Mouse (Mus musculus) 416B (cell line): ENCODE measurements around the gene Dhh.

Source experiments
- DNase-seq: peaks from one replicate; pipeline ENCODE4 v3.0.0; 2011; ENCODE audit warnings: low read depth

The Dhh gene

DNA sequence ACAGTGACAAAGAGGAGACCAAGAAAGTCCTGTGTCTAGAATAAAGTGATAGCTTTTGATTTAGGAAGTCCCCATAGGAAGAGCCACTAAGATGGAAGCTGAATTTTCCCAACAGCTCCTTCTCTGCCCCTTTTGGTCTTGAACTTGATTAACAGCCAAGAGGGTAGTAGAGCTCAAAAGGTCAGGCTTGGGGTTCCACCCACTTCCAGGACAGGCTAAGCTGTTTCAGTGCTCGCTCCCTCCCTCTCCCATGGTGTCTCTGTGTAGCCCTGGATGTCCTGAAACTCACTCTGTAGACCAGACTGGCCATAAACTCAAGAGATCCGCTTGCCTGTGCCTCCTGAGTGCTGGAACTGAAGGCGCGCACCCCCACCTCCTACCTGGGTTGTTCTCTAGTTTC lies 17.7 kb upstream of the Dhh start:
- no peak for DNase-seq

DNA sequence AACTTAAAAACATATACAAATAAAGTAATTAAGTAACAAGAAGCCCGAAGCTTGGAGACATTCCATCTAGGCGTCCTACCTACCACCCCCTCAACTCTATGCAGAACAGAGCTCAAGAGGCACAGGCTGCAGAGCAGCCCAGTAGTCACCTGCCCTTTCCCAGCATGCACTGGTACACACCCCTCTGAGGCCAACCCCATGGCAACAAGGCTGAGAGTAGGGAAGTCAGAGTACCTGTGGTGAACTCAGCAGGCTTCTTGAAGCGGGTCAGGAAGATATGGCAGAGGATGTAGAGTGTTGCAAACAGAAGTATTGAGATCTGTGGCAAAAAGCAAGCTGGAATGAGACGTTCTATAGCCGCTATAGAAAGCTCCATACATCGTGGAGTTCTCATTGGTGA lies 16.6 kb upstream of the Dhh start:
- DNase-seq, result no peak

- no peak for DNase-seq
These were observed 6.4 kb upstream of the Dhh start for GRCm38 (mm10) chr15:98904692-98905091.

DNA sequence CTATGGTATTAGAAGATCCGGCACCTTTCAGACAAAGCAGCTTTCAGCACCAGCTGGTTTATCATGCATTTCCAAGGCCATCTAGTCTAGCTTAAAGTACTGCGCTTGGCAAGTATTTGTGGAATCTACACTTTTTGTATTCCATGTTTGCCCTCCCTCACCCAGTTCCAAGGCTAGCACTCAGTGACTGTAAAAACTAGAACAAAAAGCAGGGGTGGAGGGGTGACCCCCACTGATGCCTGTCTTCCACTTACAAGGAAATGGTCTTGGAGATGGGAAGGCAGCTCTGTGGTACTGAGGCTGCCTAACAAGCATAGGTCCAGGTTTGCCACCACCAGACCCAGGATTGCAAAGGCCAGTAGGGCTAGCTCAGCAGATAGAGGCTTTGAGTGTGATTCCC lies 4.3 kb upstream of the Dhh start:
- DNase-seq, result no peak

GRCm38 (mm10) chr15:98901530-98901929 lies 3.2 kb upstream of the Dhh start:
- DNase-seq, result no peak

DNA sequence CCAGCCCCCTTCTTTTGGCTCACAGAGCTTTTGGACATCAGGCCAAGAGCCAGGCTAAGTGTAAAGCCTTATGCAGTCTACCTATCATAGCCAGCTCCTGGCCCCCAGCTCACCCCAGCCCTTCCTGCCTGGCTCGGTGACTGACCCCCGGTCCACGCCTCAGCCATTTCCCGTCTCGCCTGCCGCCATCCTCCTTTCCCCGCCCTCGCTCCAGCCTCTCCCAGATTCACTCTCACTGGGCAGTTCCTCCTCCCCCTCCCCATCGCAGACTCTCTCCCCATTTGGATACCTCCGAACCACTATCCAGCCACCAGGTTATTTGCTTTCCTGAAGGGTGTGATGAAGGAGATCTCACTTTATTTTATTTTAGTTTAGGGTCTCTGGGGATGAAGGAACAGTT lies 845 bp downstream of the Dhh start:
- no peak for DNase-seq

- DNase-seq, result no peak
These were observed 2.4 kb downstream of the Dhh start for GRCm38 (mm10) chr15:98895635-98896589.

GRCm38 (mm10) chr15:98894746-98895634 lies 3.4 kb downstream of the Dhh start:
- DNase-seq, result no peak

DNA sequence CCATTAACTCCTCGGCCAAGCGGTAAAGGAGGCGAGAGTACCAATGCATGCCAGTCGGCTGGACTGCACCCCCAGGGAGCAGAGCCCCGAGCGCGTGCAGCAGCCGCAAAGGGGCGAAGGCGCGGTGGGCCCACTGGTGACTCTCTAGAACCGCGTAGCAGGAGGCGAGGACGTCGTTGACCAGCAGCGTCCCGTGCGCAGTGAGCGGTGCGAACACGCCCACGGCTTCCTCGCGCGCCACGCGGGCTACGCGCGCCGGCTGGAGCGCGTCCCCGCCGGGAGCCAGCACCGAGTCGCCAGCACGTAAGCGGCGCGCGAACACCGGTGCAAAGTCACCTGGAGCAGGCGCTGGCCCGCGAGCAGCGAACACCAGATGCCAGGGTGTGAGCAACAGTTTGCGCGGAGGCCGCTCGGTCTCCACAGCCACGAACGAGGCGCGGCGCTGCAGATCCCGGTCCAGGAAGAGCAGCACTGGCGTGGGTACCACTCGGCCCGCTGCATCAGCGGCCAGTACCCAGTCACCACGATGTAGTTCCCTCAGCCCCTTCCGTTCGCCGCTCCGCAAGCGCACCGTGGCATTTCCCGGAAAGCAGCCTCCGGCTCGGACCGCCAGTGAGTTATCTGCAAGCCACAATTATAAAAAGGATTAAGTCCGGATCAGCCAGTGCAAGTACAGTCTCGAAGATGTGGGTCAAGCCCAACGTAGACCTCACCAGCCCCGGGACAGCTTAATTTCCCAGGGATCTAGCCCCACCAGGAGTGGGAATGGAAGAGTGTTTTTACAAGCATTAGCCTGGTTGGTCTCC lies 4.2 kb downstream of the Dhh start, which contains the start of gene Rhebl1:
Gene Rhebl1, minus strand, starts transcription at position 601 of the 806 bp plus-strand sequence.
- DNase-seq, result no peak

DNA sequence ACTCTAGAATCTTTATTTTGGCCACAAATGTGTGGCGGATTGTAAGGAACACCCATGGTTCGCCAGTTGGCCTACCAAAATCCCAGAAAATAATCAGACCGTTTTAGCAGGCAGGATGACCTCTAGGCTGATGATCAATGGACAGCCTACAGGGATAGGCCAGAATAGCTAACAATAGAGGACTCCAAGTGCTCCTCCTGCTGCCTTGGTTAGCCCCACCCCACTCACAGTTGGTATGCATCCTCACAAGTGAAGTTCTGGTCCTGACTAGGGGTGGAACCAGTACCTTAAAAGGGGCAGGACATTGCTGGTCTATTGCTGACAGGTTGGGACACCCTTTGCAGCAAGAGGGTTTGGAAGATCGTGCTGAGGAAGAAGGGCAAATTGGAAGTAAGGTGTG lies 5.3 kb downstream of the Dhh start:
- DNase-seq, result no peak

DNA sequence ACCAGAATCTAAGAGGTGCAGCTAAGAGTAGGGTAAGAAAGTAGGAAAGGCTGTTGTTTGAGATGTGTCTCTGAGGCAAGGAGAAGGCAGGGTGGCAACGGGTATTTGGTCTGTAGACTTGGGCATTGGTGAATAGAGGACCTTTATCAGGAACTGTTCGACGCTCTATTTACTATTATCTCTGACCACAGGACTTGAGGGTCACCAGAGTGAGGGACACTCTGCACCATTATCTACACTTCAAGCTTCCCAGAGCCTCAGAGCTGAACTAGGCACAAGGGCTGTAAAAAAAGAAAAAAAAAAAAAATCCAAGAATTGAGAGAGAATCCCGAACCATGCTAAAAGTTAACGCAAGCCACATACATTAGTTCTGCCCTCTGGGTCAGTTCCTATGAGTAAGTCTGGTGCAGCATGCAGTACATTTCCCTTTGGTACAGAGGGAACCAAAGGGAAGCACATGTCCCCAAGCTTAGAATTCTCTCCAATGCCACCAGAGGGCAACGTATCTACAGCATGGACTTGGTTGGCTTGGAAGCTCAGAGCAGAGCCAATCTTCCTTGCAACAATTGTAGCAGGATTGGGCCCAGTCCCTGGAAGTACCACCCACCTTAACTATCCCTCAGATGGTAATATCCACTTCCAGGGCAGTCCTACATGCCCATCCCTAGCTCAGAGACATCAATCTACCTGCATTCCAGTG lies 6.3 kb downstream of the Dhh start:
- peak; percentile 93 for DNase-seq

DNA sequence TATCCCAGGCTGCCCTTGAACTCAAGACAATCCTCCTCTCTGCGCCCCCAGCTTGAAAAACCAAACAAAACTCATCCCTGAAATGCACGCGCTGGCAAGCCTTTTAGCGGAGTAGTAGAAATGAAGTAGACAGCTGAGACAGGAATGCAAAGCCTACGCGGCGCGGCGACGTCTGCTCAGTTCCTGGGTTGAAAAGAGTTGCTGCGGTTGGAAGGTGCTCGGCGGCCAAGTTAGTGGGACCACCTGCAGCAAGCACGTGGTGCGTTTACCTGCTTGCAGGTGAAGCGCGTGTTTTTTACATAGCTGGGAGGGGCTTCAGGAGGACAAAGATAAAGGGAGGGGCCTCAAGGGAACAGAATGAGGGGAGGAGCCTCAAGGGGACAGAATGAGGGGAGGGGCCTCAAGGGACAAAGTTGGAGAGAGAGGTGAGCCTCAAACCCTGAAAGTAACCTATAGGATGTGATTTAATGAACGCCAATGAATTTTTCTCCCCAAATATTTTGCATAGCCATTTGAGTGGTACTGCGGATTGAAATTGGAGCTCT lies 7.1 kb downstream of the Dhh start:
- DNase-seq, result no peak

DNA sequence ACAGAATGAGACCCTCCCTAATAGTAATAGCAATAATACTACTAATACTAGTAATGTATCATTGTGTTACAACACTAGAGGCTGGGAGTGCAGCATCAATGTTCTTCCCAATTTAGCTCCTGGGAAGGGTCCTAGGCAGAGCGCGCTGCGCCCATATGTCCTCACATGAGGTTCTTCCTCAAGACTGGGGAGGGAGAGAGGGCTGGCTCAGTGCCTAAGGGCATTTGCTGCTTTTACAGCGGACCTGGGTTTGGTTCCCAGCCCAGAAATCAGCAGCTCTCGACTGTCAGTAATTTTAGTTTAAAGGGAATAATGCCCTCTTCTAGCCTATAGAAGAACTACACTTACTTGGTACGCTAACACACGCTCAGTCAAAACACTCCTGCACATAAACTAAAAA lies 10.8 kb downstream of the Dhh start:
- no peak for DNase-seq

DNA sequence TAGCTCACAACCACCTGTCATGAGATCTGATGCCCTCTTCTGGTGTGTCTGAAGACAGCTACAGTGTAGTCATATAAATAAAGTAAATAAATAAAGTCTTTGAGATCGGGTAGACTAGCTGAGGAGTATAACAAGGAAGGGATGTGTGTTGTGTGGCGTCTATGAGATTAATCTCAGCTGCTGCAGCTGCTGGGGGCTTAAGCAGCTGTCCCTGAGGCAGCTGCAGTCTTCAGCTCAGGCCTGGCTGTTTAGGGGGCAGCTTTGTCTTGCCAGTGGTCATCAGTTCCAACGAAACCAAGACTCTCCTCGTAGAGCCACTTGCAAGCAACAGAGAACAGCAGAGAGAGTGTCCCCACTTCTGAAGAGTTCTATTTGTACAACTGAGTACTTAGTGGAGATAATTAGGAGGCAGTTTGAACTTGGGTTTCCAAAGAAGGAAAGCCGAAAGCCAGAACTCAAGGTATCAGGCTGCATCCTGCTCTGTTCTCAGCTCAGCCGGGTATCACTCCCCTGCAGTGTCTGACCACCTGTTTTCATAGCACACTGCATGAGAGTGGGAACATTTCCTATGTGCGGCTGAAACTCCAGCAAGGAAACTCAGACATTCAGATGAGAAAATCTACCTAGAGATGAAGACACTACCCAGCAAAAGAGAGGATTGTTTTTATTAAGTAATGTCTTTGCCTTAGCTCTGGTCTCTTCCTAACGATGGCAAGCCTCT lies 11.5 kb downstream of the Dhh start:
- no peak for DNase-seq

DNA sequence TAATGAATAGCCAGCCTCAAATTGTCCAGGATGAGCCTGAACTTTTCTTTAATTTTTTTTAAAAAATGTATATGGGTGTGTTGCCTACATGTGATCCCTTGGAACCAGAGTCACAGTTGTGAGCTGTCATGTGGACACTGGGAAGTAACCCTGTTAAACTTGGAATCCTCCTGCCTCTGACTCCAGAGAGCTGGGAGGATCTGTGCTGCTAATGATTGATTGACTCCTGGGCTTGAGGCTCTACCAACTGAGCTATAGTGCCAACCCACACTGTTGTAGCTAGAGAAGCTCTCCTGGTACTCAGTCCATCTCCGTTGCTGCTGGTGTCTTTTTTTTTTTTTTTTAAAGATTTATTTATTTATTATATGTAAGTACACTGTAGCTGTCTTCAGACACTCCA lies 14.2 kb downstream of the Dhh start:
- no peak for DNase-seq

DNA sequence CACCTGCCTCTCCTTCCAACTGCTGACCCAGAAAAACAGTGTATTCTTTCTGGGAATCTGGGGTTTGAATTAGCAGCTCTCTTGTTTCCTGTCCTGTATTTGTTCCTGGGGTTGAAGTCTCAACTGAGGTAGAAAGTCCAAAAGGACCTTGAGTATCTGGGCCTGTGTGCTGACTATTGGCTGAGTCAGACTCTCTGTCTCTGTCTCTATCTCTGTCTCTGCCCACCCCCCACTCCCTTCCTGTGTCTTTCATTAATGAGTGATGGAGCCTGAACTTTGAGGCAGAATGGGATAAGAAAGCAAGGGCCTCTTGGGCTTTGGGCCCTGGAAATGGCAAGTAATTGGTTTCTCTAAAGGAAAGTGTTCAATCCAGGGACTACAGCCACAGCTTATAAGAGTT lies 14.7 kb downstream of the Dhh start:
- DNase-seq, result no peak

DNA sequence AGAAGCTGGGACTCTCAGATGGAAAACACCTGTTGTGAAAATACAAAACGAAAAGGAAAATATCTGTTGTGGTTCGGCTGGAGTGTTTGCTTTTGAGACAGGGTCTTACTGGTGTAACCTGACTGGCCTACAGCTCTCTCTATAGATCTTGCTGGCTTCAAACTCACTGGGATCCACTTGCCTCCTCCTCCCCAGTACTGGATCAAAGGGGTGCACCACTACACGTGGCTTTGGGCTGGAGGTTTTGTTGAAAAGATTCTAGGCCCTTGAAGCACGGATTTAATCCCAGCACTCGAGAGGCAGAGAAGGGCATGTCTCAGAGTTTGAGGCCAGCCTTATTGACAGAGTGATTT lies 16.7 kb downstream of the Dhh start:
- DNase-seq, result no peak

GRCm38 (mm10) chr15:98880978-98881655 lies 17.2 kb downstream of the Dhh start:
- DNase-seq, result peak; percentile 99

GRCm38 (mm10) chr15:98877331-98877730 lies 21.0 kb downstream of the Dhh start:
- peak; percentile 87 for DNase-seq
